Mouse (Mus musculus) midbrain, embryonic 14.5 days (tissue): ENCODE results near the gene Mpp3. TPM values are rescaled to one million over a fixed set of nuclear protein-coding genes. Genes with fewer than 3 reads are reported as not detected.

Source experiments
- ATAC-seq: fragments of 200-750 bp; cut with Nextera tagmentation; 2 replicates; pipeline ENCODE4 v1.8.0; 2017; ENCODE audit warnings: moderate number of reproducible peaks, moderate library complexity; ENCODE audit not compliant: low FRiP score, low TSS enrichment
- DNase-seq: peaks from one replicate; pipeline ENCODE4 v3.0.0-alpha.2; 2015
- H3K27ac ChIP-seq: fragments of 300-500 bp; sonication (generic); replicated peaks from 2 replicates; pipeline ENCODE4 v1.5.1; 2014; ENCODE audit warnings: mild to moderate bottlenecking, low read depth, low read length, moderate library complexity
- H3K27me3 ChIP-seq: fragments of 300-500 bp; sonication (generic); 2 replicates; pipeline ENCODE4 v1.6.1; 2014; ENCODE audit warnings: low read length, control low read depth, mixed read lengths; ENCODE audit not compliant: control insufficient read depth, insufficient read depth
- H3K36me3 ChIP-seq: fragments of 300-500 bp; sonication (generic); 2 replicates; pipeline ENCODE4 v1.6.1; 2014; ENCODE audit warnings: low read length, control low read depth; ENCODE audit not compliant: control insufficient read depth, insufficient read depth
- H3K4me1 ChIP-seq: fragments of 300-500 bp; sonication (generic); 2 replicates; pipeline ENCODE4 v1.6.1; 2014; ENCODE audit warnings: mild to moderate bottlenecking, antibody characterized with exemption, low read length, control low read depth; ENCODE audit not compliant: control insufficient read depth, insufficient read depth
- H3K4me2 ChIP-seq: fragments of 300-500 bp; sonication (generic); 2 replicates; pipeline ENCODE4 v1.6.1; 2014; ENCODE audit warnings: mild to moderate bottlenecking, low read length, moderate library complexity
- H3K4me3 ChIP-seq: fragments of 300-500 bp; sonication (generic); replicated peaks from 2 replicates; pipeline ENCODE4 v1.5.1; 2014; ENCODE audit warnings: low read depth, low read length
- H3K9ac ChIP-seq: fragments of 300-500 bp; sonication (generic); replicated peaks from 2 replicates; pipeline ENCODE4 v1.6.1; 2014; ENCODE audit warnings: mild to moderate bottlenecking, low read length, moderate library complexity
- H3K9me3 ChIP-seq: fragments of 300-500 bp; sonication (generic); 2 replicates; pipeline ENCODE4 v1.6.1; 2016; ENCODE audit warnings: low read length, control low read depth, mixed read lengths; ENCODE audit not compliant: control insufficient read depth
- WGBS: fragments of 180-500 bp; shearing (Covaris S2); extraction: QIAGEN DNeasy Blood & Tissue Kit; methylation state at CpG from one replicate; pipeline ENCODE4 v1.1.7; 2014; 5-methylcytosine and 5-hydroxymethylcytosine counted together
- polyA plus RNA-seq: library from polyadenylated mRNA; unstranded; fragments of >200 nt; fragmentation: Nextera tagmentation; extraction: Ambion mirVana; gene quantifications from 2 replicates; pipeline ENCODE4 v1.2.1, GENCODE M21; 2014

The Mpp3 gene
- polyA plus RNA-seq, 1 experiment from 2014 or later = 54.2 TPM

GRCm38 (mm10) chr11:102025354-102025753 is 2.9 kb downstream of the Mpp3 start:
- Histone ChIP-seq H3K27ac (no peak overlapping the region), H3K4me1 (peaks cover 27% of the 10 kb centered on the region), H3K4me2 (peak overlapping the region; percentile 64), H3K9ac (peak overlapping the region; percentile 36; the same call in 1 of the 2 replicates), H3K27me3 (no peaks in the 10 kb centered on the region), H3K9me3 (no peaks in the 10 kb centered on the region), H3K36me3 (peaks cover 14% of the 10 kb centered on the region), H3K4me3 (peak overlapping the region; percentile 68)
- DNase-seq (no peak), ATAC-seq (no peak)
- 37% methylated on average over 7 of the region's 7 CpGs for WGBS

- Histone ChIP-seq H3K9me3 (no peaks in the 10 kb centered on the region), H3K27ac (no peak overlapping the region), H3K27me3 (no peaks in the 10 kb centered on the region), H3K9ac (peak overlapping the region; percentile 36; the same call in 1 of the 2 replicates), H3K4me2 (peak overlapping the region; percentile 64), H3K4me1 (peaks cover 25% of the 10 kb centered on the region), H3K4me3 (peak overlapping the region; percentile 68; the same call in 1 of the 2 replicates), H3K36me3 (peaks cover 14% of the 10 kb centered on the region)
- DNase-seq = no peak
- ATAC-seq = no peak
- 82% methylated on average over 4 of the region's 4 CpGs for WGBS
Observed at GRCm38 (mm10) chr11:102024875-102025274, 3.4 kb downstream of the Mpp3 start.

GRCm38 (mm10) chr11:102024084-102024758 is 4.0 kb downstream of the Mpp3 start:
- no peaks in the 10 kb centered on the region for H3K9me3 ChIP-seq
- peaks cover 25% of the 10 kb centered on the region for H3K4me1 ChIP-seq
- H3K4me2 ChIP-seq = no peak overlapping the region
- ATAC-seq = no peak
- H3K9ac ChIP-seq = no peak overlapping the region
- WGBS = 87% methylated on average over 6 of the region's 6 CpGs
- DNase-seq = no peak
- H3K36me3 ChIP-seq = peaks cover 14% of the 10 kb centered on the region
- no peak overlapping the region for H3K27ac ChIP-seq
- H3K4me3 ChIP-seq = no peak overlapping the region
- H3K27me3 ChIP-seq = no peaks in the 10 kb centered on the region

- Histone ChIP-seq H3K27me3 (no peaks in the 10 kb centered on the region), H3K4me2 (no peak overlapping the region)
Observed at GRCm38 (mm10) chr11:102023406-102023805, 4.9 kb downstream of the Mpp3 start.

GRCm38 (mm10) chr11:102021196-102021595 is 7.1 kb downstream of the Mpp3 start:
- H3K4me2 ChIP-seq = no peak overlapping the region
- H3K4me3 ChIP-seq = no peak overlapping the region
- no peak overlapping the region for H3K27ac ChIP-seq
- no peaks in the 10 kb centered on the region for H3K9me3 ChIP-seq
- peaks cover 27% of the 10 kb centered on the region for H3K36me3 ChIP-seq
- no peak for ATAC-seq
- no peak overlapping the region for H3K9ac ChIP-seq
- 82% methylated on average over 5 of the region's 5 CpGs for WGBS
- no peak for DNase-seq
- H3K27me3 ChIP-seq = no peaks in the 10 kb centered on the region
- H3K4me1 ChIP-seq = peaks cover 14% of the 10 kb centered on the region

More at GRCm38 (mm10) chr11:102023406-102023805, 4.9 kb downstream of the Mpp3 start:
- peaks cover 17% of the 10 kb centered on the region for H3K36me3 ChIP-seq
- no peak overlapping the region for H3K4me3 ChIP-seq
- DNase-seq (no peak), ATAC-seq (no peak)
- no peak overlapping the region for H3K27ac ChIP-seq
- no peaks in the 10 kb centered on the region for H3K9me3 ChIP-seq
- H3K9ac ChIP-seq = no peak overlapping the region
- H3K4me1 ChIP-seq = peaks cover 24% of the 10 kb centered on the region
- 80% methylated on average over 13 of the region's 13 CpGs for WGBS

GRCm38 (mm10) chr11:102019736-102020135 is 8.5 kb downstream of the Mpp3 start:
- 62% methylated on average over 9 of the region's 9 CpGs for WGBS

GRCm38 (mm10) chr11:102016136-102016535 is 12.1 kb downstream of the Mpp3 start:
- 97% methylated on average over 1 of the region's 1 CpGs for WGBS
- Histone ChIP-seq H3K4me2 (no peak overlapping the region), H3K9me3 (no peaks in the 10 kb centered on the region), H3K4me3 (no peak overlapping the region), H3K9ac (no peak overlapping the region), H3K27me3 (no peaks in the 10 kb centered on the region), H3K36me3 (peaks cover 52% of the 10 kb centered on the region), H3K4me1 (no peaks in the 10 kb centered on the region), H3K27ac (no peak overlapping the region)
- ATAC-seq (no peak), DNase-seq (no peak)

More at GRCm38 (mm10) chr11:102019736-102020135, 8.5 kb downstream of the Mpp3 start:
- Histone ChIP-seq H3K9ac (no peak overlapping the region), H3K4me3 (no peak overlapping the region), H3K4me1 (0 out of 2 replicates have a peak, but pooled peaks cover 3% of the 10 kb centered on the region), H3K36me3 (peaks cover 31% of the 10 kb centered on the region), H3K27me3 (no peaks in the 10 kb centered on the region), H3K4me2 (no peak overlapping the region), H3K9me3 (no peaks in the 10 kb centered on the region), H3K27ac (no peak overlapping the region)
- ATAC-seq (no peak), DNase-seq (no peak)

GRCm38 (mm10) chr11:102015472-102015871 is 12.8 kb downstream of the Mpp3 start:
- no peaks in the 10 kb centered on the region for H3K9me3 ChIP-seq
- H3K27ac ChIP-seq = no peak overlapping the region
- no peak overlapping the region for H3K4me2 ChIP-seq
- DNase-seq (no peak), ATAC-seq (no peak)
- no peak overlapping the region for H3K9ac ChIP-seq
- no peak overlapping the region for H3K4me3 ChIP-seq
- H3K36me3 ChIP-seq = peaks cover 59% of the 10 kb centered on the region
- no peaks in the 10 kb centered on the region for H3K27me3 ChIP-seq
- WGBS = 59% methylated on average over 6 of the region's 6 CpGs
- no peaks in the 10 kb centered on the region for H3K4me1 ChIP-seq

GRCm38 (mm10) chr11:102013201-102013600 is 15.1 kb downstream of the Mpp3 start:
- Histone ChIP-seq H3K27me3 (no peaks in the 10 kb centered on the region), H3K4me3 (no peak overlapping the region), H3K4me2 (no peak overlapping the region), H3K36me3 (peaks cover 76% of the 10 kb centered on the region), H3K4me1 (no peaks in the 10 kb centered on the region), H3K9me3 (no peaks in the 10 kb centered on the region), H3K27ac (no peak overlapping the region), H3K9ac (no peak overlapping the region)
- no peak for ATAC-seq
- WGBS = 91% methylated on average over 8 of the region's 8 CpGs
- no peak for DNase-seq
